Mouse (Mus musculus) thymus, postnatal 0 days (tissue): ENCODE measurements around the gene Clcn2. TPM values are rescaled to one million over a fixed set of nuclear protein-coding genes. Genes with fewer than 3 reads are reported as not detected.
"Not testable (repeated sequence)": the region's sequence is repeated elsewhere in the genome, so short reads cannot be mapped to it uniquely, and the experiment has no call there.

Experiments used
- DNase-seq: peaks from one replicate; pipeline ENCODE4 v3.0.0-alpha.2; 2015; ENCODE audit warnings: low spot score
- polyA plus RNA-seq: library from polyadenylated mRNA; unstranded; fragments of >200 nt; fragmentation: Nextera tagmentation; extraction: Ambion mirVana; gene quantifications from 2 replicates; pipeline ENCODE4 v1.2.1, GENCODE M21; 2015

The Clcn2 gene
- polyA plus RNA-seq, 1 experiment from 2014 or later: 7.1 TPM

GRCm38 (mm10) chr16:20668013-20668412 is 49.5 kb downstream of the Clcn2 start, which contains the start of gene Eif4g1:
Gene Eif4g1, plus strand, starts transcription at chr16:20668313.
- not testable (repeated sequence) for DNase-seq

- no peak for DNase-seq
Measured at GRCm38 (mm10) chr16:20657661-20658060, 59.9 kb downstream of the Clcn2 start.

- DNase-seq: no peak
Measured at GRCm38 (mm10) chr16:20653315-20653714, 64.2 kb downstream of the Clcn2 start.

Other genes starting within 250 kb of the Clcn2 start
- gene Eif2b5, start 218.9 kb downstream of the Clcn2 start, polyA plus RNA-seq: 91.5 and 92.0 TPM in 2 replicates
- 4.7 and 5.3 TPM in 2 replicates for gene Dvl3, start 200.8 kb downstream of the Clcn2 start, polyA plus RNA-seq
- gene Ap2m1, start 182.3 kb downstream of the Clcn2 start, polyA plus RNA-seq: 397 and 421 TPM in 2 replicates
- 50.8 and 63.7 TPM in 2 replicates for gene Abcf3, start 169.2 kb downstream of the Clcn2 start, polyA plus RNA-seq
- not detected in 2 replicates for gene Vwa5b2, start 128.3 kb downstream of the Clcn2 start, polyA plus RNA-seq
- gene Eef1akmt4, start 106.2 kb downstream of the Clcn2 start, polyA plus RNA-seq: 26.4 and 32.3 TPM in 2 replicates
- gene Gm49333, start 106.1 kb downstream of the Clcn2 start, polyA plus RNA-seq: not detected in 2 replicates
- gene Alg3, start 106.0 kb downstream of the Clcn2 start, polyA plus RNA-seq: 22.9 and 28.4 TPM in 2 replicates
- gene Camk2n2, start 96.5 kb downstream of the Clcn2 start, polyA plus RNA-seq: 0.48 and 0.52 TPM in 2 replicates
- gene Ece2, start 87.9 kb downstream of the Clcn2 start, polyA plus RNA-seq: 0.08 and 0.23 TPM in 2 replicates
- 264 TPM in 2 replicates for gene Psmd2, start 66.1 kb downstream of the Clcn2 start, polyA plus RNA-seq
- 105 and 110 TPM in 2 replicates for gene Eif4g1, start 49.4 kb downstream of the Clcn2 start, polyA plus RNA-seq
- gene Fam131a, start 24.5 kb downstream of the Clcn2 start, polyA plus RNA-seq: 2.1 and 2.3 TPM in 2 replicates
- gene Polr2h, start 81 bp downstream of the Clcn2 start, polyA plus RNA-seq: 116 and 117 TPM in 2 replicates
- 0.91 and 1.3 TPM in 2 replicates for gene Chrd, start 15.4 kb upstream of the Clcn2 start, polyA plus RNA-seq
- 0.12 and 0.26 TPM in 2 replicates for gene Thpo, start 16.8 kb upstream of the Clcn2 start, polyA plus RNA-seq